Mouse (Mus musculus) heart, adult 8-10 months (tissue): Measurements from ENCODE around the gene Cog1. TPM values are rescaled to one million over a fixed set of nuclear protein-coding genes. Genes with fewer than 3 reads are reported as not detected.
A peak's percentile ranks its signal among the peaks of the same experiment; 100 is the strongest.
"Not testable (repeated sequence)": the region's sequence is repeated elsewhere in the genome, so short reads cannot be mapped to it uniquely, and the experiment has no call there.

Experiments
- DNase-seq: peaks from one replicate; pipeline ENCODE4 v3.0.0; 2022; ENCODE audit warnings: low spot score
- total RNA-seq, 4 experiments: library from RNA; stranded (reverse); gene quantifications; 2 replicates each; pipeline ENCODE4 v1.2.4; 2022

The Cog1 gene
- total RNA-seq, 4 experiments from 2014 or later = 21.0 to 26.0 (median 22.8) TPM

GRCm38 (mm10) chr11:113631862-113632261, 17.1 kb upstream of the Cog1 start:
- DNase-seq = no peak

- no peak for DNase-seq
Observed at GRCm38 (mm10) chr11:113632303-113632702, 16.7 kb upstream of the Cog1 start.

- no peak for DNase-seq
Observed at GRCm38 (mm10) chr11:113633398-113633797, 15.6 kb upstream of the Cog1 start.

- no peak for DNase-seq
Observed at GRCm38 (mm10) chr11:113634699-113635121, 14.3 kb upstream of the Cog1 start.

GRCm38 (mm10) chr11:113638680-113639079, 10.3 kb upstream of the Cog1 start:
- no peak for DNase-seq

GRCm38 (mm10) chr11:113645181-113645580, 3.8 kb upstream of the Cog1 start:
- DNase-seq = no peak

GRCm38 (mm10) chr11:113648152-113648551, 817 bp upstream of the Cog1 start:
- DNase-seq = peak; percentile 67

- DNase-seq = peak; percentile 39
Observed at GRCm38 (mm10) chr11:113649353-113650210, 613 bp downstream of the Cog1 start, which contains the start of gene Slc39a11. Gene Slc39a11, minus strand, starts transcription at chr11:113650079.

GRCm38 (mm10) chr11:113651206-113651906, 2.4 kb downstream of the Cog1 start:
- DNase-seq = no peak

GRCm38 (mm10) chr11:113651907-113652273, 2.9 kb downstream of the Cog1 start:
- no peak for DNase-seq

- DNase-seq = no peak
Observed at GRCm38 (mm10) chr11:113652516-113652915, 3.5 kb downstream of the Cog1 start.

- DNase-seq = no peak
Observed at GRCm38 (mm10) chr11:113654105-113654504, 5.1 kb downstream of the Cog1 start.

GRCm38 (mm10) chr11:113654561-113655270, 5.7 kb downstream of the Cog1 start:
- no peak for DNase-seq

GRCm38 (mm10) chr11:113656511-113656932, 7.6 kb downstream of the Cog1 start:
- no peak for DNase-seq

GRCm38 (mm10) chr11:113657221-113657620, 8.3 kb downstream of the Cog1 start:
- no peak for DNase-seq

- DNase-seq = no peak
Observed at GRCm38 (mm10) chr11:113658319-113658718, 9.3 kb downstream of the Cog1 start.

GRCm38 (mm10) chr11:113658763-113659162, 9.8 kb downstream of the Cog1 start:
- no peak for DNase-seq

GRCm38 (mm10) chr11:113660213-113660612, 11.2 kb downstream of the Cog1 start:
- not testable (repeated sequence) for DNase-seq

- DNase-seq = no peak
Observed at GRCm38 (mm10) chr11:113660940-113661339, 12.0 kb downstream of the Cog1 start.

GRCm38 (mm10) chr11:113661835-113662351, 12.9 kb downstream of the Cog1 start:
- DNase-seq = no peak

GRCm38 (mm10) chr11:113664279-113664678, 15.3 kb downstream of the Cog1 start:
- DNase-seq = no peak

- no peak for DNase-seq
Observed at GRCm38 (mm10) chr11:113666205-113666604, 17.2 kb downstream of the Cog1 start.
